Mouse (Mus musculus) thymus, postnatal 0 days (tissue): ENCODE measurements around the gene Gm14403. TPM values are rescaled to one million over a fixed set of nuclear protein-coding genes. Genes with fewer than 3 reads are reported as not detected.
"Not testable (repeated sequence)": the region's sequence is repeated elsewhere in the genome, so short reads cannot be mapped to it uniquely, and the experiment has no call there.

Experiments used
- DNase-seq: peaks from one replicate; pipeline ENCODE4 v3.0.0-alpha.2; 2015; ENCODE audit warnings: low spot score
- polyA plus RNA-seq: library from polyadenylated mRNA; unstranded; fragments of >200 nt; fragmentation: Nextera tagmentation; extraction: Ambion mirVana; gene quantifications from 2 replicates; pipeline ENCODE4 v1.2.1, GENCODE M21; 2015

The Gm14403 gene
- 1.4 and 1.5 TPM in 2 replicates for polyA plus RNA-seq

GRCm38 (mm10) chr2:177498067-177498466 is at the start of gene Gm14403:
Gene Gm14403 (plus strand): TSS chr2:177498215.
- peak; percentile 29 for DNase-seq

- peak; percentile 1 for DNase-seq
These were observed 33.3 kb upstream of the Gm14403 start, which contains the start of gene Zfp970 for GRCm38 (mm10) chr2:177464676-177465075. Gene Zfp970 (plus strand): TSS chr2:177464733.

- DNase-seq: not testable (repeated sequence)
These were observed 29.8 kb upstream of the Gm14403 start for GRCm38 (mm10) chr2:177468222-177468621.

GRCm38 (mm10) chr2:177472261-177472660 is 25.8 kb upstream of the Gm14403 start:
- DNase-seq: not testable (repeated sequence)

- DNase-seq: not testable (repeated sequence)
These were observed 16.0 kb upstream of the Gm14403 start for GRCm38 (mm10) chr2:177481971-177482370.

- DNase-seq: not testable (repeated sequence)
These were observed 14.6 kb upstream of the Gm14403 start for GRCm38 (mm10) chr2:177483238-177483948.

GRCm38 (mm10) chr2:177499182-177499581 is 1.2 kb downstream of the Gm14403 start:
- DNase-seq: not testable (repeated sequence)

- not testable (repeated sequence) for DNase-seq
These were observed 7.2 kb downstream of the Gm14403 start for GRCm38 (mm10) chr2:177505211-177505719.

- not testable (repeated sequence) for DNase-seq
These were observed 13.4 kb downstream of the Gm14403 start for GRCm38 (mm10) chr2:177511381-177511780.

GRCm38 (mm10) chr2:177511972-177512371 is 14.0 kb downstream of the Gm14403 start:
- DNase-seq: not testable (repeated sequence)

- DNase-seq: not testable (repeated sequence)
These were observed 16.0 kb downstream of the Gm14403 start for GRCm38 (mm10) chr2:177513991-177514479.

- not testable (repeated sequence) for DNase-seq
These were observed 19.7 kb downstream of the Gm14403 start for GRCm38 (mm10) chr2:177517746-177518145.

- not testable (repeated sequence) for DNase-seq
These were observed 20.3 kb downstream of the Gm14403 start for GRCm38 (mm10) chr2:177518354-177518753.

- not testable (repeated sequence) for DNase-seq
These were observed 20.9 kb downstream of the Gm14403 start for GRCm38 (mm10) chr2:177518960-177519359.

- no peak for DNase-seq
These were observed 22.0 kb downstream of the Gm14403 start for GRCm38 (mm10) chr2:177520035-177520434.

- no peak for DNase-seq
These were observed 25.0 kb downstream of the Gm14403 start for GRCm38 (mm10) chr2:177523061-177523460.

GRCm38 (mm10) chr2:177523674-177524073 is 25.7 kb downstream of the Gm14403 start:
- DNase-seq: not testable (repeated sequence)

- not testable (repeated sequence) for DNase-seq
These were observed 26.2 kb downstream of the Gm14403 start for GRCm38 (mm10) chr2:177524171-177524570.

GRCm38 (mm10) chr2:177535876-177536275 is 37.9 kb downstream of the Gm14403 start:
- no peak for DNase-seq

- not testable (repeated sequence) for DNase-seq
These were observed 39.1 kb downstream of the Gm14403 start for GRCm38 (mm10) chr2:177537141-177537540.

- not testable (repeated sequence) for DNase-seq
These were observed 39.7 kb downstream of the Gm14403 start for GRCm38 (mm10) chr2:177537717-177538116.

- not testable (repeated sequence) for DNase-seq
These were observed 57.2 kb downstream of the Gm14403 start for GRCm38 (mm10) chr2:177555261-177555660.
